ENCODE assay signal across 19 mouse cellular contexts in genomic region chr3:65888921-65889320, GRCm38 (mm10).
A peak's percentile ranks its signal among the peaks of the same experiment; 100 is the strongest.
DNase-seq lines count a peak whose midpoint lies in the region; ATAC-seq and TF ChIP-seq lines count a peak whose summit lies in the region.
"Had no signal": no experiment of that assay in that cellular context is flagged by ENCODE, and none has a peak within 500 bp of the region (broad histone marks: within the 10 kb centered on the region; RNA-seq: fewer than 3 reads in every experiment).

No protein-coding gene starts in this region.

- no peak for TF ChIP-seq CTCF in liver, adult 2 months (IDR thresholded peaks at IDR 0.05; ENCODE audit: low read depth, low read length)

- H3K9ac ChIP-seq in liver, adult 2 months (ENCODE audit: low read depth, low read length), result no peak overlapping the region
- H3K9ac ChIP-seq in heart, embryonic 14.5 days (ENCODE audit: low read length), result no peak overlapping the region
- no peak overlapping the region for H3K9ac ChIP-seq in limb, embryonic 13.5 days
- H3K9ac ChIP-seq: forebrain, embryonic 13.5 days; hindbrain, embryonic 15.5 days; liver, embryonic 12.5 days had no signal

- no peaks in the 10 kb centered on the region for H3K36me3 ChIP-seq in liver, adult 2 months (ENCODE audit: control insufficient read depth, insufficient read depth, low read length)
- H3K36me3 ChIP-seq in heart, embryonic 14.5 days (ENCODE audit: control insufficient read depth, insufficient read depth, low read length), result no peaks in the 10 kb centered on the region
- H3K36me3 ChIP-seq in limb, embryonic 13.5 days, result no peaks in the 10 kb centered on the region
- H3K36me3 ChIP-seq: hindbrain, embryonic 15.5 days; liver, embryonic 12.5 days had no signal

- WGBS in liver, adult 2 months, result 19% methylated on average over 3 of the region's 3 CpGs
- WGBS in heart, embryonic 14.5 days, result 9% methylated on average over 3 of the region's 3 CpGs
- WGBS in limb, embryonic 13.5 days, result 39% methylated on average over 3 of the region's 3 CpGs

- no peaks in the 10 kb centered on the region for H3K27me3 ChIP-seq in liver, adult 2 months (ENCODE audit: control insufficient read depth, insufficient read depth, low read length)
- H3K27me3 ChIP-seq in heart, embryonic 14.5 days (ENCODE audit: control insufficient read depth, insufficient read depth, low read length), result no peaks in the 10 kb centered on the region
- H3K27me3 ChIP-seq in limb, embryonic 13.5 days, result no peaks in the 10 kb centered on the region
- H3K27me3 ChIP-seq: forebrain, embryonic 13.5 days; hindbrain, embryonic 15.5 days; liver, embryonic 12.5 days had no signal

- H3K27ac ChIP-seq in liver, adult 2 months (replicated peaks; ENCODE audit: insufficient read depth, low read depth, low read length), result no peak overlapping the region
- H3K27ac ChIP-seq in heart, embryonic 14.5 days (replicated peaks in 1 of 2; ENCODE audit: control insufficient read depth in 1 of 2, insufficient read depth in 1 of 2, low read depth in 2 of 2, low read length in 2 of 2), result peak overlapping the region; percentile 60 to 84
- peak overlapping the region; percentile 24; the same call in 1 of the 2 replicates for H3K27ac ChIP-seq in limb, embryonic 13.5 days
- H3K27ac ChIP-seq: forebrain, embryonic 13.5 days; hindbrain, embryonic 15.5 days; liver, embryonic 12.5 days had no signal

- no peaks in the 10 kb centered on the region for H3K9me3 ChIP-seq in heart, embryonic 14.5 days (ENCODE audit: control insufficient read depth, low read length)
- H3K9me3 ChIP-seq in limb, embryonic 13.5 days, result no peaks in the 10 kb centered on the region
- H3K9me3 ChIP-seq: forebrain, embryonic 13.5 days; hindbrain, embryonic 15.5 days; liver, embryonic 12.5 days had no signal

- H3K79me2 ChIP-seq in liver, adult 2 months (ENCODE audit: control insufficient read depth, insufficient read depth, low read length), result no peaks in the 10 kb centered on the region

- no peaks in the 10 kb centered on the region for H3K4me1 ChIP-seq in liver, adult 2 months (ENCODE audit: control insufficient read depth, insufficient read depth, low read length)
- H3K4me1 ChIP-seq in heart, embryonic 14.5 days (ENCODE audit: control insufficient read depth in 2 of 2, insufficient read depth in 2 of 2, low read length in 2 of 2), result peaks cover 12 to 19% of the 10 kb centered on the region in 2 experiments
- peaks cover 9% of the 10 kb centered on the region for H3K4me1 ChIP-seq in limb, embryonic 13.5 days
- H3K4me1 ChIP-seq: forebrain, embryonic 13.5 days; hindbrain, embryonic 15.5 days had no signal

- TF ChIP-seq POLR2A in liver, adult 2 months (IDR thresholded peaks at IDR 0.05; ENCODE audit: extremely low read depth, insufficient read depth, low read length), result no peak

- peak; percentile 93 for DNase-seq in heart, adult 11 months
- DNase-seq in heart, adult 18-20 months, result no peak
- DNase-seq in liver, adult 2 months (ENCODE audit: extremely low read depth, low read depth, low spot score), result peak; percentile 21
- DNase-seq in liver, result no peak
- no peak for DNase-seq in spleen, adult 12 weeks (ENCODE audit: low spot score)
- no peak for DNase-seq in kidney, adult 18-20 months
- DNase-seq: adrenal gland, postnatal 36 days; cerebellum, adult 8-10 months; kidney, postnatal 25 days; layer of hippocampus, adult 9-11 months; lung, postnatal 14 days had no signal

- no peak overlapping the region for H3K4me3 ChIP-seq in liver, adult 2 months (ENCODE audit: insufficient read depth, low read depth, low read length)
- no peak overlapping the region for H3K4me3 ChIP-seq in heart, embryonic 14.5 days (ENCODE audit: control insufficient read depth in 1 of 2, insufficient read depth in 1 of 2, low read depth in 1 of 2, low read length in 2 of 2)
- H3K4me3 ChIP-seq in limb, embryonic 13.5 days, result no peak overlapping the region
- H3K4me3 ChIP-seq: forebrain, embryonic 13.5 days; hindbrain, embryonic 15.5 days; liver, embryonic 12.5 days; megakaryocyte, embryonic 14.5 days had no signal

- peak; percentile 78 for ATAC-seq in heart, embryonic 14.5 days (ENCODE audit: insufficient number of reproducible peaks, insufficient read depth, low FRiP score, low read depth)
- no peak for ATAC-seq in limb, embryonic 13.5 days (ENCODE audit: low FRiP score, low read depth)
- ATAC-seq: forebrain, embryonic 13.5 days; intestine, embryonic 16.5 days; liver, embryonic 12.5 days; midbrain, embryonic 16.5 days had no signal

- no peak overlapping the region for H3K4me2 ChIP-seq in heart, embryonic 14.5 days (ENCODE audit: low read length)
- H3K4me2 ChIP-seq in limb, embryonic 13.5 days (replicated peaks), result no peak overlapping the region
- H3K4me2 ChIP-seq: forebrain, embryonic 13.5 days; hindbrain, embryonic 15.5 days; liver, embryonic 12.5 days had no signal

Comparison
In these comparisons a context has a peak if more than half of its experiments do, and no peak if none do; other contexts are left out.
1. DNase-seq: peak in heart, adult 11 months (single experiment) and liver, adult 2 months (single experiment); none in heart, adult 18-20 months (0 of 2), liver (single experiment), spleen, adult 12 weeks (single experiment) and kidney, adult 18-20 months (single experiment).